Mouse (Mus musculus) CH12.LX (cell line): ENCODE data around the gene Gls2.

Experiments used
- CHD2 ChIP-seq: IDR thresholded peaks from 2 replicates; pipeline ENCODE4 v1.6.1; 2011; ENCODE audit warnings: low read length, improper control_type of control experiment
- CTCF ChIP-seq, 2 experiments: IDR thresholded peaks in 1 of 2; conservative IDR thresholded peaks in 1 of 2; 2 replicates each; pipeline ENCODE4 v1.5.1; 2011 to 2012; ENCODE audit warnings: low read depth in 2 of 2, low read length in 2 of 2, improper control_type of control experiment in 1 of 2, inconsistent platforms in 1 of 2, mild to moderate bottlenecking in 1 of 2, moderate library complexity in 1 of 2
- NELFE ChIP-seq: IDR thresholded peaks from 2 replicates; pipeline ENCODE4 v1.6.1; 2011; ENCODE audit warnings: low read depth, low read length, improper control_type of control experiment
- POLR2A ChIP-seq: IDR thresholded peaks from 2 replicates; pipeline ENCODE4 v1.6.1; 2011; ENCODE audit warnings: low read depth, mild to moderate bottlenecking, improper control_type of control experiment, low read length
- ZC3H11A ChIP-seq: IDR thresholded peaks from 2 replicates; pipeline ENCODE4 v1.6.1; 2012; ENCODE audit warnings: low read depth, mild to moderate bottlenecking, inconsistent platforms, low read length, improper control_type of control experiment

GRCm38 (mm10) chr10:128239140-128239539 is 44.9 kb downstream of the Gls2 start:
- TF ChIP-seq CTCF (conservative IDR thresholded peaks at IDR 0.05 in 1 of 2, IDR thresholded peaks at IDR 0.05 in 1 of 2; ENCODE audit: low read depth in 2 of 2, low read length in 2 of 2) = no peak
- TF ChIP-seq ZC3H11A = no peak
- TF ChIP-seq CHD2 = no peak
- TF ChIP-seq POLR2A = no peak
- TF ChIP-seq NELFE = no peak
